12 mouse cellular contexts compared by ENCODE assay signal in the genomic region with DNA sequence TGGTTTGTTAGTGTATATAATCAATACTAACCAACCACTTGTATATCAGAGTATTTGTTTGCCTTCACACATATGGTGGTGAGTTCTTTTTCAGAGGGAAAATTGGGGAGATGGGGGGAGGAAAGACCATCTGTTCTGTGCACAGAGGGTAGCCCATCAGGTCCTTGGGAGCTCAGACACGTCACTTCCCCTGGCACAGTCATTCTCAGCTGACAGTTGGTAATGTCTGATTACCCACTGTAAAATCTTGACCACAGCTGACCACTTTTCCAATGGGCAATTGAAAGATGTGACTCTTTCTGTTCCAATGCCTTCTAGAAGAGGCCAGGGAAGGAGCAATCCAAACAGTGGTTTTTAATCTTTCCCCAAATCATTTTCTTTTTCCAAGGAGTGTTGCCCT.
DNase-seq lines count a peak whose midpoint lies in the region; ATAC-seq and TF ChIP-seq lines count a peak whose summit lies in the region.
"Had no signal": no experiment of that assay in that cellular context is flagged by ENCODE, and none has a peak within 500 bp of the region (broad histone marks: within the 10 kb centered on the region; RNA-seq: fewer than 3 reads in every experiment).

No protein-coding gene starts in this region.

- DNase-seq in heart, postnatal 4 days, result no peak
- no peak for DNase-seq in urinary bladder, postnatal 10 days (ENCODE audit: low spot score)
- DNase-seq in layer of hippocampus, adult 8-10 months (ENCODE audit: low spot score in 2 of 2), result no peak
- DNase-seq: cerebellum, postnatal 25 days had no signal

- no peaks in the 10 kb centered on the region for H3K9me3 ChIP-seq in heart, embryonic 15.5 days (replicated peaks)
- H3K9me3 ChIP-seq in liver, embryonic 12.5 days (replicated peaks), result no peaks in the 10 kb centered on the region
- H3K9me3 ChIP-seq: hindbrain, embryonic 13.5 days had no signal

- TF ChIP-seq CTCF in C2C12 (IDR thresholded peaks at IDR 0.05; ENCODE audit: control insufficient read depth, insufficient read depth, insufficient read length), result no peak

- H3K27ac ChIP-seq in heart, embryonic 15.5 days, result peak overlapping the region; percentile 74
- peak overlapping the region; percentile 86 for H3K27ac ChIP-seq in brown adipose tissue, adult 24 weeks (replicated peaks; ENCODE audit: low read depth, low read length)
- H3K27ac ChIP-seq in liver, embryonic 12.5 days, result peak overlapping the region; percentile 88
- H3K27ac ChIP-seq: hindbrain, embryonic 13.5 days had no signal

- peaks cover 73% of the 10 kb centered on the region for H3K4me1 ChIP-seq in heart, embryonic 15.5 days (replicated peaks)
- H3K4me1 ChIP-seq in brown adipose tissue, adult 24 weeks (ENCODE audit: control insufficient read depth, insufficient read depth, insufficient read length, low read length), result peaks cover 67% of the 10 kb centered on the region
- peaks cover 100% of the 10 kb centered on the region for H3K4me1 ChIP-seq in liver, embryonic 12.5 days

- no peak overlapping the region for H3K4me2 ChIP-seq in heart, embryonic 15.5 days
- H3K4me2 ChIP-seq in liver, embryonic 12.5 days, result peak overlapping the region; percentile 61
- H3K4me2 ChIP-seq: hindbrain, embryonic 13.5 days; midbrain, embryonic 11.5 days had no signal

- no peaks in the 10 kb centered on the region for H3K36me3 ChIP-seq in heart, embryonic 15.5 days
- H3K36me3 ChIP-seq in C2C12 (ENCODE audit: control insufficient read depth, insufficient read depth), result no peaks in the 10 kb centered on the region
- 0 out of 2 replicates have a peak, but pooled peaks cover 3% of the 10 kb centered on the region for H3K36me3 ChIP-seq in liver, embryonic 12.5 days
- H3K36me3 ChIP-seq: hindbrain, embryonic 13.5 days had no signal

- peaks cover 65% of the 10 kb centered on the region for H3K79me3 ChIP-seq in C2C12 (ENCODE audit: low read depth)

- no peak overlapping the region for H3ac ChIP-seq in C2C12 (ENCODE audit: control insufficient read depth, insufficient read length, low read depth)

- H3K4me3 ChIP-seq in heart, embryonic 15.5 days, result no peak overlapping the region
- no peak overlapping the region for H3K4me3 ChIP-seq in C2C12 (ENCODE audit: insufficient read depth, poor library complexity, severe bottlenecking)
- no peak overlapping the region for H3K4me3 ChIP-seq in brown adipose tissue, adult 24 weeks (ENCODE audit: insufficient read depth, low read depth, low read length)
- no peak overlapping the region for H3K4me3 ChIP-seq in liver, embryonic 12.5 days
- H3K4me3 ChIP-seq: hindbrain, embryonic 13.5 days had no signal

- no peaks in the 10 kb centered on the region for H3K27me3 ChIP-seq in heart, embryonic 15.5 days
- H3K27me3 ChIP-seq in C2C12 (ENCODE audit: control insufficient read depth, insufficient read depth, insufficient read length), result no peaks in the 10 kb centered on the region
- no peaks in the 10 kb centered on the region for H3K27me3 ChIP-seq in liver, embryonic 12.5 days (replicated peaks)
- H3K27me3 ChIP-seq: hindbrain, embryonic 13.5 days had no signal

- H3K9ac ChIP-seq in heart, embryonic 15.5 days, result no peak overlapping the region
- peak overlapping the region; percentile 59; the same call in 1 of the 2 replicates for H3K9ac ChIP-seq in liver, embryonic 12.5 days
- H3K9ac ChIP-seq: hindbrain, embryonic 13.5 days had no signal

- H3K79me2 ChIP-seq in C2C12 (ENCODE audit: control insufficient read depth, insufficient read depth), result peaks cover 99% of the 10 kb centered on the region

- 45% methylated on average over 1 of the region's 1 CpGs for WGBS in heart, embryonic 15.5 days
- WGBS in liver, embryonic 12.5 days (ENCODE audit: insufficient replicate concordance), result 33% methylated on average over 1 of the region's 1 CpGs

- ATAC-seq in heart, embryonic 15.5 days (replicated peaks; ENCODE audit: insufficient number of reproducible peaks, insufficient read depth, low FRiP score, low read depth), result no peak
- no peak for ATAC-seq in liver, embryonic 12.5 days
- ATAC-seq in erythroid progenitor cell, adult 5-6 weeks (replicated peaks; ENCODE audit: low FRiP score, poor library complexity, severe bottlenecking), result no peak
- ATAC-seq: forebrain, embryonic 16.5 days had no signal

TF ChIP-seq in C2C12, 6 proteins besides CTCF, POLR2A, EP300 and RAD21:
- TF ChIP-seq FOSL1 (IDR thresholded peaks at IDR 0.05; ENCODE audit: insufficient read depth, low read length, poor library complexity, severe bottlenecking) (no peak), MYOD1 (IDR thresholded peaks at IDR 0.05; ENCODE audit: control insufficient read depth, insufficient read length, low read depth) (peak; percentile 59)
